Comparison of ENCODE assay signal across 10 mouse cellular contexts in genomic region chr4:34688021-34688420, GRCm38 (mm10). TPM values are rescaled to one million over a fixed set of nuclear protein-coding genes. Genes with fewer than 3 reads are reported as not detected.
A peak's percentile ranks its signal among the peaks of the same experiment; 100 is the strongest.
DNase-seq lines count a peak whose midpoint lies in the region; ATAC-seq and TF ChIP-seq lines count a peak whose summit lies in the region.
"Had no signal": no experiment of that assay in that cellular context is flagged by ENCODE, and none has a peak within 500 bp of the region (broad histone marks: within the 10 kb centered on the region; RNA-seq: fewer than 3 reads in every experiment).

No protein-coding gene starts in this region.

- peaks cover 2% of the 10 kb centered on the region for H3K36me3 ChIP-seq in forebrain, embryonic 10.5 days (replicated peaks)
- 0 out of 2 replicates have a peak, but pooled peaks cover 2% of the 10 kb centered on the region for H3K36me3 ChIP-seq in forebrain, embryonic 12.5 days (replicated peaks)
- no peaks in the 10 kb centered on the region; the same call in 1 of the 2 replicates for H3K36me3 ChIP-seq in lung, embryonic 15.5 days
- H3K36me3 ChIP-seq in limb, embryonic 14.5 days (ENCODE audit: control insufficient read depth, insufficient read depth, low read length), result peaks cover 3% of the 10 kb centered on the region; the same call in 1 of the 2 replicates
- H3K36me3 ChIP-seq in neural tube, embryonic 14.5 days (ENCODE audit: control insufficient read depth, insufficient read depth, low read length), result no peaks in the 10 kb centered on the region
- H3K36me3 ChIP-seq: embryonic facial prominence, embryonic 12.5 days had no signal

- H3K9me3 ChIP-seq in forebrain, embryonic 10.5 days, result no peaks in the 10 kb centered on the region
- H3K9me3 ChIP-seq in forebrain, embryonic 12.5 days, result no peaks in the 10 kb centered on the region
- no peaks in the 10 kb centered on the region for H3K9me3 ChIP-seq in lung, embryonic 15.5 days
- H3K9me3 ChIP-seq in limb, embryonic 14.5 days (ENCODE audit: control insufficient read depth, low read length), result no peaks in the 10 kb centered on the region
- H3K9me3 ChIP-seq in neural tube, embryonic 14.5 days (ENCODE audit: control insufficient read depth, low read length), result no peaks in the 10 kb centered on the region
- H3K9me3 ChIP-seq: embryonic facial prominence, embryonic 12.5 days had no signal

- H3K27me3 ChIP-seq in forebrain, embryonic 10.5 days (ENCODE audit: poor library complexity, severe bottlenecking), result no peaks in the 10 kb centered on the region
- no peaks in the 10 kb centered on the region for H3K27me3 ChIP-seq in forebrain, embryonic 12.5 days
- H3K27me3 ChIP-seq in lung, embryonic 15.5 days, result no peaks in the 10 kb centered on the region
- H3K27me3 ChIP-seq in limb, embryonic 14.5 days (ENCODE audit: control insufficient read depth, insufficient read depth, low read length), result no peaks in the 10 kb centered on the region
- no peaks in the 10 kb centered on the region for H3K27me3 ChIP-seq in neural tube, embryonic 14.5 days (ENCODE audit: control insufficient read depth, insufficient read depth, low read length)
- H3K27me3 ChIP-seq: embryonic facial prominence, embryonic 12.5 days had no signal

- ATAC-seq in forebrain, embryonic 12.5 days (ENCODE audit: low FRiP score), result no peak
- no peak for ATAC-seq in lung, embryonic 15.5 days (ENCODE audit: borderline replicate concordance, extremely low read depth, low FRiP score, low TSS enrichment)
- ATAC-seq in limb, embryonic 14.5 days (ENCODE audit: low FRiP score, low read depth), result no peak
- no peak for ATAC-seq in neural tube, embryonic 14.5 days (ENCODE audit: low read depth)
- ATAC-seq in megakaryocyte progenitor cell, adult 5-6 weeks (replicated peaks; ENCODE audit: poor library complexity), result no peak

- no peak overlapping the region for H3K9ac ChIP-seq in forebrain, embryonic 12.5 days
- H3K9ac ChIP-seq in lung, embryonic 15.5 days, result no peak overlapping the region
- no peak overlapping the region for H3K9ac ChIP-seq in limb, embryonic 14.5 days (ENCODE audit: low read depth, low read length, severe bottlenecking)
- no peak overlapping the region for H3K9ac ChIP-seq in neural tube, embryonic 14.5 days (replicated peaks; ENCODE audit: low read depth, low read length)

- H3K4me3 ChIP-seq in forebrain, embryonic 10.5 days, result peak overlapping the region; percentile 6; the same call in 1 of the 2 replicates
- H3K4me3 ChIP-seq in forebrain, embryonic 12.5 days (replicated peaks), result no peak overlapping the region
- no peak overlapping the region for H3K4me3 ChIP-seq in lung, embryonic 15.5 days
- no peak overlapping the region for H3K4me3 ChIP-seq in limb, embryonic 14.5 days (replicated peaks; ENCODE audit: low read length)
- no peak overlapping the region for H3K4me3 ChIP-seq in neural tube, embryonic 14.5 days (ENCODE audit: low read depth, low read length)

- no peak overlapping the region for H3K4me2 ChIP-seq in forebrain, embryonic 12.5 days
- H3K4me2 ChIP-seq in lung, embryonic 15.5 days, result peak overlapping the region; percentile 57; the same call in 1 of the 2 replicates
- H3K4me2 ChIP-seq in limb, embryonic 14.5 days (replicated peaks; ENCODE audit: low read depth, low read length, severe bottlenecking), result peak overlapping the region; percentile 58
- no peak overlapping the region; the same call in 1 of the 2 replicates for H3K4me2 ChIP-seq in neural tube, embryonic 14.5 days (ENCODE audit: low read depth, low read length)

- TF ChIP-seq POLR2A in limb, embryonic 14.5 days (IDR thresholded peaks at IDR 0.05; ENCODE audit: borderline replicate concordance, extremely low read depth, insufficient read depth, insufficient read length), result no peak

- no peak for DNase-seq in forebrain, embryonic 10.5 days (ENCODE audit: extremely low spot score, low spot score)
- no peak for DNase-seq in lung, adult 18-20 months
- no peak for DNase-seq in limb, embryonic 14.5 days (ENCODE audit: low spot score)
- no peak for DNase-seq in thymus, postnatal 0 days (ENCODE audit: low spot score)
- DNase-seq: gastrocnemius, postnatal 25 days had no signal

- H3K4me1 ChIP-seq in forebrain, embryonic 10.5 days, result peaks cover 16% of the 10 kb centered on the region
- H3K4me1 ChIP-seq in forebrain, embryonic 12.5 days, result peaks cover 9% of the 10 kb centered on the region
- H3K4me1 ChIP-seq in lung, embryonic 15.5 days, result peaks cover 8% of the 10 kb centered on the region; the same call in 1 of the 2 replicates
- peaks cover 8% of the 10 kb centered on the region; the same call in 1 of the 2 replicates for H3K4me1 ChIP-seq in limb, embryonic 14.5 days (ENCODE audit: control insufficient read depth, insufficient read depth, low read length)
- peaks cover 5% of the 10 kb centered on the region; the same call in 1 of the 2 replicates for H3K4me1 ChIP-seq in neural tube, embryonic 14.5 days (ENCODE audit: control insufficient read depth, insufficient read depth, low read length)

- peak overlapping the region; percentile 65; the same call in 1 of the 2 replicates for H3K27ac ChIP-seq in forebrain, embryonic 10.5 days
- no peak overlapping the region for H3K27ac ChIP-seq in forebrain, embryonic 12.5 days
- H3K27ac ChIP-seq in lung, embryonic 15.5 days, result no peak overlapping the region
- no peak overlapping the region for H3K27ac ChIP-seq in limb, embryonic 14.5 days (replicated peaks; ENCODE audit: low read depth, low read length)
- peak overlapping the region; percentile 35; the same call in 1 of the 2 replicates for H3K27ac ChIP-seq in neural tube, embryonic 14.5 days (ENCODE audit: low read depth, low read length)

- WGBS in forebrain, embryonic 10.5 days, result 77% methylated on average over 3 of the region's 3 CpGs
- WGBS in forebrain, embryonic 12.5 days, result 82% methylated on average over 3 of the region's 3 CpGs
- 73% methylated on average over 3 of the region's 3 CpGs for WGBS in lung, embryonic 15.5 days
- WGBS in limb, embryonic 14.5 days, result 70% methylated on average over 3 of the region's 3 CpGs
- 93% methylated on average over 3 of the region's 3 CpGs for WGBS in neural tube, embryonic 14.5 days

RNA-seq across cellular contexts. Expression of gene Slc35a1, which starts 0.8 kb away (rescaled TPM):
- polyA plus RNA-seq in forebrain, embryonic 10.5 days (2016; fragmentation: Nextera tagmentation; extraction: Ambion mirVana), result 57.0 and 60.3 TPM in 2 replicates
- polyA plus RNA-seq in forebrain, embryonic 12.5 days (2016; fragmentation: Nextera tagmentation; extraction: Ambion mirVana), result 50.2 and 50.8 TPM in 2 replicates
- polyA plus RNA-seq in lung, embryonic 15.5 days (2015; fragmentation: Nextera tagmentation; extraction: Ambion mirVana), result 51.3 and 58.8 TPM in 2 replicates
- 24.7 and 26.8 TPM in 2 replicates for polyA plus RNA-seq in limb, embryonic 14.5 days (2012; rRNA removed)
- polyA plus RNA-seq in limb, embryonic 14.5 days (2014; fragmentation: Nextera tagmentation; extraction: Ambion mirVana), result 34.5 and 39.4 TPM in 2 replicates
- polyA plus RNA-seq in neural tube, embryonic 14.5 days (2014; fragmentation: Nextera tagmentation; extraction: Ambion mirVana), result 51.4 and 55.5 TPM in 2 replicates
- polyA plus RNA-seq in thymus, postnatal 0 days (2015; fragmentation: Nextera tagmentation; extraction: Ambion mirVana), result 15.9 and 26.0 TPM in 2 replicates
- 24.3 and 26.6 TPM in 2 replicates for total RNA-seq in megakaryocyte progenitor cell, adult 5-6 weeks (2015)
- total RNA-seq in megakaryocyte progenitor cell, adult 5-6 weeks (2017), result 25.8 and 26.8 TPM in 2 replicates

RNA-seq across cellular contexts. Expression of gene Cfap206, which starts 42.0 kb away (rescaled TPM):
- polyA plus RNA-seq in forebrain, embryonic 10.5 days (2016; fragmentation: Nextera tagmentation; extraction: Ambion mirVana), result 0.36 and 0.51 TPM in 2 replicates
- 1.4 and 1.8 TPM in 2 replicates for polyA plus RNA-seq in forebrain, embryonic 12.5 days (2016; fragmentation: Nextera tagmentation; extraction: Ambion mirVana)
- 4.8 and 5.4 TPM in 2 replicates for polyA plus RNA-seq in lung, embryonic 15.5 days (2015; fragmentation: Nextera tagmentation; extraction: Ambion mirVana)
- 0.20 and 0.27 TPM in 2 replicates for polyA plus RNA-seq in limb, embryonic 14.5 days (2012; rRNA removed)
- 0.76 TPM in 1 of 2 replicates, not detected in the other for polyA plus RNA-seq in limb, embryonic 14.5 days (2014; fragmentation: Nextera tagmentation; extraction: Ambion mirVana)
- polyA plus RNA-seq in neural tube, embryonic 14.5 days (2014; fragmentation: Nextera tagmentation; extraction: Ambion mirVana), result 2.0 and 2.3 TPM in 2 replicates
- polyA plus RNA-seq in thymus, postnatal 0 days (2015; fragmentation: Nextera tagmentation; extraction: Ambion mirVana), result 0.33 and 0.56 TPM in 2 replicates
- not detected in 2 replicates for total RNA-seq in megakaryocyte progenitor cell, adult 5-6 weeks (2015)
- not detected in 2 replicates for total RNA-seq in megakaryocyte progenitor cell, adult 5-6 weeks (2017)
- total RNA-seq: gastrocnemius, postnatal 25 days had no signal

Comparison
In these comparisons a context has a peak if more than half of its experiments do, and no peak if none do; other contexts are left out.
1. H3K27ac ChIP-seq: peak in forebrain, embryonic 10.5 days (single experiment) and neural tube, embryonic 14.5 days (single experiment); none in forebrain, embryonic 12.5 days (single experiment), lung, embryonic 15.5 days (single experiment) and limb, embryonic 14.5 days (single experiment).
2. H3K4me2 ChIP-seq: peak in lung, embryonic 15.5 days (single experiment) and limb, embryonic 14.5 days (single experiment); none in forebrain, embryonic 12.5 days (single experiment) and neural tube, embryonic 14.5 days (single experiment).